Mouse (Mus musculus): ENCODE measurements around the gene Gal3st4. TPM values are rescaled to one million over a fixed set of nuclear protein-coding genes. Genes with fewer than 3 reads are reported as not detected.

Gal3st4 gene
- 0.02 TPM in 2 replicates for polyA plus RNA-seq (2012; rRNA removed)

DNA sequence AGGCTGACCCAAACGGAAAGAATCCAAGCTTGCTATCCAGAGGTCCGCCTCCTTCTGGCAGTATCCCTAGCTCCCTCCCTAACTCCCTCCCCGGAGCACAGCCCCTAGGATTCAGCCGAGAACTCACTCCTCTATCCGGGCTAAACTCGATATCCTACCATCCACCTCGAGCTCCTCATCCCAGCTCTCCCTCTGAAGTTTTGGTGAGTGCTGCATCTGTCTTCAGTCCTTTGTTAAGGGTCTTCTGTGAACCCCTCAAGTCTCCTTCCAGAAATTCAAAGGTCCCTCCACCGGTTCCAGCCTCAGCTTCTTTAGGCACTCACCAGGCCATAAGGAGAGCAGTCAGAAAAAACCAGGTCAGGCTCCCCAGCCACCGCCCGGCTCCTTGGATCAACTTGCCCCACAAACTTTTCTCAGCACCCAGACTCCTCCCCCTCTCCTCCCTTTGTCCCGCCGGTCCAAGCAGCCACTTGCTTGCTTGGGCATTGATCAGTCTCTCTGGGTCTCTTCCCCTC is at the start of gene Gal3st4:
Gal3st4 (minus strand) TSS at position 432 of the 515 bp plus-strand sequence.

DNA sequence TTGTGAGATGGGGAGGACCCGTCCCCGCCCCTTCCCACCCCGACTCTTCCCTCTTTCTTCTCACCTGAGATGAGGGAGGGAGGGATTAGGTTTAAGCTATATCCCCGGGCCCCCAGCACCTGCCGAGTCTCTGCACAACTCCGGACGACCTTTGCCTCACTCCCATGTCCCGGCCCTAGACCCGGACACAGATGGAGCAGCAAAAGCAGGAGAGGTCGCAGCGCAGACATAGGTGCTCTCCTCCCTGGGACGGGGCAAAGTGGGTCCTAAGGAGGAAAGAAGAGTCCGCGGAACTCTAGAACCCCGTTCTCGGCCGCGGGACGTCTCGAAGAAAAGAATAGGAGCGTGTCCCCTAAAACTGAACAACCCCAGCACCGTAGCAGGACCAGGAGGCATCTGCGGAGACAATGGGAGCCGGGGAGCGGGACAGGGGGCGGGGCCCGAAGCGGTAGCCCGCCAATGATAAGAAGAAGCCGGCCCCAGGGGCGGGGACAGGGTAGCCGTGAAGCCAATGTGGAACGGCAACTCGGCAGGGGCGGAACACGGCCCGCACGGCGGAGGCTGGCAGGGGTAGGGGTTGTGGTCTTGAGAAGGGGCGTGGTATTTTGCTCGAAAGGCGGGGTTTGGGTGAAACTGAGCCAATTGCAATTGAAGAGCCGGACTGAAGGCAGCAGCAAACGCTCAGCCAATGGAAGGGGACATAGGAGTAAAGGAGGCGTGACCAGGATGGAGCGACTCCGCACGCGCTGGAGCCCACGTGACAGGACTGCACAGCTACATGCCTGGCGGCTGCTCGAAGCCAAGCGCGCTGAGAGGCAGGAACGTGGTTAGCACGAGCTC is 7.2 kb upstream of the Gal3st4 start, which contains the start of the genes Gm43720, Gpc2 and Stag3:
Gm43720 (minus strand) TSS at position 374 of the 840 bp plus-strand sequence.
Gpc2 (minus strand) TSS at position 421 of the 840 bp plus-strand sequence.
Stag3 (plus strand) TSS at position 656 of the 840 bp plus-strand sequence.

DNA sequence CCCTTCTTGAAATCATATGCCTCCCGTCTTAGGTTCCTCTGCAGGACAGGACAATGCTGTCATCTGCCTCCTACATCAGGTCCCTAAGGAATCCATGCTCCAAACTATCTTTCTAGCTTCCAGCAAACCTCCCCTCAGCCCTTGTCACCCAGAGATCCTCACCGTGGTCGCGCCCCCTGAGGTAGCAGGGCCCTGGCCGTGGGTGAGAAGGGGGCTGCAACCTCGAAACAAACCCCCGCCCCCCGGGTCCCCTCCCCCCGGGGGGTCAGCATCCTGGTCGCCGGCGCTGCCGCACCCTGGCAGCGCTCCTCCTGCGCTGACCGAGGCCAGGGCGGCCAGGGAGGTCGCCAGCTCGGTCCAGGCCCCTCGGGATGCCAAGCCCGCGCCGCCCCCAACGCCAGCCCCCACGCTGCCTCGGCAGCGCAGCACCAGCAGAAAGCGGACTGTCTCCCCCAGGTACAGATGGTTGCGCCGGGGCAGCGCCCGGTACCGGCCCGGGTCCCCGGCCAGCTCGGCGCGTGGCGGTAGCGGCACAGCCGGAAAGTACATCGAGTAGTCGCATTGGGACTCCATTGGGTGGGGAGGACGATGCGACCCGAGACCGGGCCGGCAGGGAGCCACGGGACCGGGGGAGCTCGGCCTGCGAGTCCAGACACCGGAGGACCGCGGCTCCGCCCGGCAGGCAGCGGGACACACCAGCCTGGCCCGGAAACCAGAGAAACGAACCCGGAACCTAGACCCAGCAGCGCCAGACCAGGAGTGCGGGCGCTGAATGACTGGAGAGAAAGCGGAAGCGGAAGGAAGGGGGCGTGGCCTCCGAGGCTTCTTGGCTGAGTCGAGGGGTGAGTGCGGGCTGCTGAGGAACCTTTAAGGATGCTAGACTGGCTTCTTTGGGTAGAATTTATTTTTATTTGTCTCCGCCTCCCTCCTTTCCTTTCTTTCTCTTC is 9.1 kb downstream of the Gal3st4 start, which contains the start of gene BC037034:
BC037034 (minus strand) TSS at position 774 of the 947 bp plus-strand sequence.

DNA sequence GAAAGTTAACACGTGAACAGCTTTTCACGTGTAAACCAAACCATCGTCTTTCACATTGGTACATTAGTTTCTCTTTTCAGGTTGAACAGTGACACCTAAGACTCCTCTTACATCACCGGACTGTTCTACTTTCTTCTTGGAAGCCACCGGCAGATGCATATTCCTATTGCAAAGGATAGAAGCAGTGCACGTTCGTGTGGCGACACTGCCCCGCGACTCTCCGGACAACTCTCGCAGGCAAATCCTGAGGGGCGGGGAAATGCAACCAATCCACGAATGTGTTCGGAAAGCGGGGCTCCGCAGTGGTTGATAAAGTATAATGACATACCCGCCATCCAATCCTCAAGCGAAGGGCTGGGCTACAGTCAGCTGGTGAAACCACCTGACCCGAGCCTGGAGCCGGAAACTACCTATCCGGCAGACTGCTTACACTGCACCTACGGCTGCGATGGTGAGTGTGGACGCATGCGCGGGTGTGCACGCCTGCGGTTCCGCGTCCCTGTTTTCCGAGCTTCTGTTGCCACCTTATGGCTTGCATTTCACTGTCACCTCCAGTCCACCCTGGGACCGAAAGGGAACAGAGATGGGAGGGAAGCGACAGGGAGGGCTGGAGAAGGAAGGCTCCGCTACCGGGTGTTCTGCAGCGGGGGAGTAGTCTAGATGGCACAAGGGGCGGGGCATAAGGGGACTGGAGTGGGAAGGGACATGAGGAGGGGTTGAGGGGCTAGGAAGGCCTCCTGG is 17.1 kb downstream of the Gal3st4 start, which contains the start of gene Lamtor4:
Lamtor4 (plus strand) TSS at position 130 of the 741 bp plus-strand sequence.

DNA sequence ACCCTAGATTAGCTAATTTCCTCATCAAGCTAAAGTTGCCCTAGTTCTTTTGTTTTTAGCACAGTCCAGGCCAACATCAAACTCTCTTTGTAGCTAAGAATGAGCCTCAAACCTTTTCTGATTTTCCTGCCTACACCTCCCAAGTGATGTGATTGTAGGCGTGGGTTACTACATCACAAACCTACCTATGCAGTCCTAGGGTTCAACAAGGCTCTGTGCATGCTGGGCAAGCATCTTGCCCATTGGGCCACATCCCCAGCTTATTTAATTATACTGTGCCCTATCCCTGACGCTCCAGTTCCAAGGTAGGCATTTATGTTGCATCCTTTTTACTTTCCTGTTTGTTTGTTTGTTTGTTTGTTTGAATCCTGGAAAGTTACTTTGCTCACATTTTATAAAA is 46.9 kb downstream of the Gal3st4 start, which contains the start of gene Nxpe5:
Nxpe5 (plus strand) TSS at position 199 of the 400 bp plus-strand sequence.

Other genes starting within 250 kb of the Gal3st4 start
- gene Smok3c, start 219.6 kb downstream of the Gal3st4 start, polyA plus RNA-seq (2012; rRNA removed): not detected in 2 replicates
- gene Zkscan1, start 187.8 kb downstream of the Gal3st4 start, polyA plus RNA-seq (2012; rRNA removed): 2.9 and 3.0 TPM in 2 replicates
- gene Zscan21, start 155.9 kb downstream of the Gal3st4 start, polyA plus RNA-seq (2012; rRNA removed): 10.0 and 10.6 TPM in 2 replicates
- gene Zfp113, start 117.1 kb downstream of the Gal3st4 start, polyA plus RNA-seq (2012; rRNA removed): 1.4 and 1.6 TPM in 2 replicates
- 113 and 134 TPM in 2 replicates for gene Cops6, start 111.8 kb downstream of the Gal3st4 start, polyA plus RNA-seq (2012; rRNA removed)
- 10.2 and 11.1 TPM in 2 replicates for gene Ap4m1, start 100.8 kb downstream of the Gal3st4 start, polyA plus RNA-seq (2012; rRNA removed)
- 65.8 and 67.1 TPM in 2 replicates for gene Mcm7, start 100.4 kb downstream of the Gal3st4 start, polyA plus RNA-seq (2012; rRNA removed)
- 23.8 and 24.7 TPM in 2 replicates for gene Taf6, start 85.4 kb downstream of the Gal3st4 start, polyA plus RNA-seq (2012; rRNA removed)
- gene Cnpy4, start 85.4 kb downstream of the Gal3st4 start, polyA plus RNA-seq (2012; rRNA removed): 6.9 TPM in 2 replicates
- 1.7 and 1.8 TPM in 2 replicates for gene Mblac1, start 78.5 kb downstream of the Gal3st4 start, polyA plus RNA-seq (2012; rRNA removed)
- 0.12 and 0.16 TPM in 2 replicates for gene Nxpe5, start 46.9 kb downstream of the Gal3st4 start, polyA plus RNA-seq (2012; rRNA removed)
- 59.3 and 63.4 TPM in 2 replicates for gene Lamtor4, start 17.4 kb downstream of the Gal3st4 start, polyA plus RNA-seq (2012; rRNA removed)
- gene BC037034, start 8.8 kb downstream of the Gal3st4 start, polyA plus RNA-seq (2012; rRNA removed): 20.7 and 25.8 TPM in 2 replicates
- not detected in 2 replicates for gene Gm43720, start 7.1 kb upstream of the Gal3st4 start, polyA plus RNA-seq (2012; rRNA removed)
- gene Gpc2, start 7.2 kb upstream of the Gal3st4 start, polyA plus RNA-seq (2012; rRNA removed): 1.5 and 2.1 TPM in 2 replicates
- 1.8 and 2.9 TPM in 2 replicates for gene Stag3, start 7.4 kb upstream of the Gal3st4 start, polyA plus RNA-seq (2012; rRNA removed)
- 0.51 and 0.54 TPM in 2 replicates for gene Pvrig, start 69.1 kb upstream of the Gal3st4 start, polyA plus RNA-seq (2012; rRNA removed)
- gene Zfp157, start 168.6 kb upstream of the Gal3st4 start, polyA plus RNA-seq (2012; rRNA removed): 2.7 TPM in 2 replicates